Mouse (Mus musculus) lung, postnatal 10 days (tissue): ENCODE data around the gene Babam2.
A peak's percentile ranks its signal among the peaks of the same experiment; 100 is the strongest.

Experiments
- DNase-seq: peaks from one replicate; pipeline ENCODE4 v3.0.0; 2021

Babam2 gene

DNA sequence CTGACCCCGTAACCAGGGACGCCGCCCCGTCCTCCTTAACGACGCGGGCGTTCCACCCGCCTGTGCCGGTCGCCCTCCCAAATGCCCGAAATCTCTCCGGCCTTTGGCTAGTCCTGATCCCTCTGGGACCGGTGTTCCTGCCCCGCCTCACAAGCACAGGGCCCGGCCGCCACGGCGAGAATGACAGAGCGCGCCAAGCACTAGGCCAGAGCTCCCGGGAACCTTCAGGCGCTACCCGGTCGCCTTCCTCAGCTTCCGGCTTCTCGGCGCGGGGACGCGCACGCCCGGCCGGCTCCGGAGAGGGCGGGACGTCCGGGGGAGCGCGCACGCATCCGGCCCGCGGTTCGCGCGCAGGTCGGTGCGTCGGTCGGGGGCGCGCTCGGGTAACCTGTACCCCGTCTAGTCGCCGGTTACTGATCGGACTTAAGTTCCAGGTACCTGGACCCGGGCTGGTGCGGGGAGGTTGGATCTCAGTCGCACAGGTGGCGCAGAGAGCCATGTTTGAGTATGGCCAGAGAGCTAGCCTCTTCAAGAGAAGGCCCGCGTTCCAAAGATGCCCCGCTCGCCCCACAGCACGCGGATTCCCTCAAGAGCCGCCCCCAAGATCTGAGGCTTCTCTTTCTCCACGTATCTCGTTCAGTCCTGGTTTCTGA, at the start of gene Babam2:
Gene Babam2 (plus strand): TSS at position 41 of the 653 bp plus-strand sequence.
- DNase-seq: peak; percentile 94

DNA sequence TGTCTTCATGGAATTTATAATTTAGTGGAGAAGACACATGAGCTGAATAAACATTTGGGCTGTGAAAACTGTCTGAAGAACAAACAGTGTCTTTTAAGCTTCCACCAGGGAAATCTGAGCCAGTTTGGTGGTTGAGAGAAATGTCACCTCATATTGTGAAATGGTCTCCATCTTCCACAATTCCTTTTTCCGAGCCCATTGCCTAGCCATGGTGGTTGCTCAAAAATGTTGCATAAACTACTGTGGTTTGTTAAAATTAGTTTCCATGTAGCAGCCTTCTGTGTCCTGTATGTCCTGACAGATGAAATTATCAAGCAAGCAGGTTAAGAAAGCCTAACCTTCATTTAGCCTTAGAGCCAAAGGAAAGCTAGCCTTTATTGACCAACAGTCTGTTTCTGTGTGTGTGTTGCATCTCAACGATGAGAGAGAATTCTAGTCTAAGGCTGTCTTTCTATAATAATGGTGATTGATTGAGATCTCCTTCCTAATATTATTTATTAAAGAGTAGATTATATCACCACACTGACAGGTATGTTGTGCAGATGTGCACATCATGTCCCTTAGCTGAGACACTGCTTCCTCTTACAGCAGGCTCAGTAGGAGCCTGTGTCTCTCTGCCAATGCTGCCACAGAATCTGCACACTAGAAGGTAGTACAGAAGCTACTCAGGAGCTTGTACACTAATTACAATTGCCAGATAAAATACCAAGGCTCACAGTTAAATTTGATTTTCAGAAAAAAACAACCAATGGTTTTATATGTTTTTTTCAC, 46.8 kb upstream of the Babam2 start:
- no peak for DNase-seq

DNA sequence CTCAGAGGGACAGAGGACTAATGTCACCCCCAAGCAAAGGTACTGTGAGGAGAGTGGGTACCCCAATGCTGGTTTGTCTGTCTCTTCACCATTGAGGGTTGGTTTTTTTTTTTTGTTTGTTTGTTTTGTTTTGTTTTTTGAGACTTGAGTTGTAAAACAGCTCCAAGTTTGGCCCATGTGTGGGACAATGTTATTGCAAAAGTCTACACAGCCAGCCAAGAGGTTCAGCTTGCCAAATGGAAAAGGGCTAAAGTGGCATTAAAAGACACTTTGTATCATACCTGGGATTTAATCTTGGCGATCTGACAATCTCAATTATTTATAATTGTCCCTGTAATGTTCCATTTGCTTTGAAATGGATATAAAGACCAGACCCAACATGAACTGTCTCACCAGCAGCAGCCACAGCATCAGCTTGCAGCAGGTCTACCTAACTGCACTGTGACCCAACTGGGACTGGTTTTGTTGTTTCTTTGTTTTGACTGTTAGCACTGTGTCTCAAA, 41.7 kb upstream of the Babam2 start:
- DNase-seq: no peak

- DNase-seq: no peak
Measured at GRCm38 (mm10) chr5:31666176-31666575, 31.3 kb upstream of the Babam2 start.

- DNase-seq: no peak
Measured at GRCm38 (mm10) chr5:31668325-31668968, 29.0 kb upstream of the Babam2 start.

DNA sequence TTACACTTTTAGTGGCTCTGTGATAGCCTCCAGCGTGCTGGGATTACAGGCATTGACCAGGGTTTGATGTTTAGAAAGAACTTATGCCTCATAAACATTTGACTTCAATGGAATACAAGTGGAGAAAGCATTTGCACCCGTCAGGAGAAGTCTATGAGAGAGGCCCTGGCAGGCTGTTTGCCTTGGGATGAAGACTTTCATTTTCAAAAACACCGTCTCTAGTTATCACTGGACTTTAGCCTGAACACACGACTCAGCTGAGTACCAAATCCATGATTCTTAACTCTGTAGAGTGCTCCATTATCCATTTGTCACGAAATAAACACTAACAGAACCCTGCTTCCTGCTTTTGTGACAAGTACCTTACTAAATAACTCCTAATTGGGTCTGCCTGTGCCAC, 27.5 kb upstream of the Babam2 start:
- no peak for DNase-seq

- no peak for DNase-seq
Measured at GRCm38 (mm10) chr5:31671137-31671536, 26.3 kb upstream of the Babam2 start.

DNA sequence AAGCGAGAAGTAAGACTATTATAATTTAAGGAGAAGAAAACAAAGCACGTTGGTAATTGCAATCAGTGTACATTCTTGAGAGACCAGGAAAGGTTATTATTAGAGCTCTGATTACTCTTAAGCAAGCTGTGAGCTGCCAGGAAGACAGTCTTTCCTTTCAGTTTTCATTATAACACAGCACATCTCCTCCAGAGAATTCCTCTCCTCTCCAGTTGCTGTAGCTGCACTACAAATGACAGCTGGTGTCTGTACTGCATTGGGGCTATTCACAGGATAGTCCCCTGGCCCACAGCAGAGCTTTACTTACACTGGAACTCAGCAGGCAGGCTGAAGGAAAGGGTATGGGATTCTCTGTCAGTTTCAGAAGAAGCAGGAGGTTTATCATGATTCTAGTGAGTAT, 24.1 kb upstream of the Babam2 start:
- no peak for DNase-seq

DNA sequence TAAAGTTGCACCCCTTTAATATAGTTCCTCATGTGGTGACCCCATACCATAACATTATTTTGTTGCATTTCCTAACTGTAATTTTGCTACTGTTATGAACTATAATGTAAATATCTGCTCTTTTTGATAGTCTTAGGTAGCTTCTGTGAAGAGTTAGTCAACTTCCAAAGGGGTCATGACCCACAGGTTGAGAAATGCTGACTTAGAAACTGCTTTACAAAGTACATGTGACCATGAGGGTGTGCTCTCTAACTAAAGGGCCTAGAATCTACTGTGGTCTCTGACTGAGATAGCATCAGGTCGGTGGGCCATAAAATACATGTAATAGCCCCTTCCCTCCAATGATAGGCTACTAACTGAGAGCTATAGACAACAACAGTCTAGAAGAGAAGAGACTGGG, 19.5 kb upstream of the Babam2 start:
- DNase-seq: no peak

DNA sequence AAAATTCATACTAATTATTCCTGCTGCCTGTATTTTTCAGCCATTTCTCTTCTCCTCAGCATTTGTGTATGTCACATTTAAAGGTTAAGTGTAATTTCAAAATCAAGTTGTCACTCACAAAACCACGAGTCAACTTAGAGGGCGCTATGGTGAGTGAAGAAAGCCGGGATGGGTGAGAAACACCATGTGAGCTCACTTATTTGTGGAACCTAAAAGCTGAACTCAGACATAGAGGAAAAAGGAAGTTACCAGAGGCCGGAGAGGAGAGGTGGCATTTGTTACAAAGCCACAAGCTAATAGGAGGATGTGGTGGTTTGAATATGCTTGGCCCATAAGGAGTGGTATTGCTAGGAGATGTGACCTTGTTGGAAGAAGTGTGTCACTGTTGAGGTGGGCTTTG, 17.3 kb upstream of the Babam2 start:
- no peak for DNase-seq

GRCm38 (mm10) chr5:31682305-31682704, 15.2 kb upstream of the Babam2 start:
- DNase-seq: no peak

- DNase-seq: no peak
Measured at GRCm38 (mm10) chr5:31686040-31686439, 11.4 kb upstream of the Babam2 start.

DNA sequence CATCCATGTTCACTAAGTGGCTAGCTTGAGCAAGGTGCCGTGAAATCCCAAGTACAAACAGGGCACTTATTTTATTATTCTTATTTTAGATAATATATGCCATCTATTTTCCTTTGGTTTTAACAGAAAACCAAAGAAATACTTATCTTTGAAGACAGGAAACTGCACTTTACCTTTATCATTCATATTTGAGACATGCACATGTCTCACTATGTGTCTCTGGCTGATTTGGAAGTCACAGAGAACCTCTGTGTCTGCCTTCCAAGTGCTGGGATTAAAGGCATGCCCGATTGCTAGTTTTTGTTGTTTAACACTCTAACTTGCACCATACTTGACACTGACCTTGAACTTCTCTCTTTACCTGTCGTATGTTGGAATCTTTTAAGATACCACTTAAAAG, 9.5 kb upstream of the Babam2 start:
- no peak for DNase-seq

- DNase-seq: no peak
Measured at GRCm38 (mm10) chr5:31693191-31693590, 4.3 kb upstream of the Babam2 start.

GRCm38 (mm10) chr5:31696971-31697643, 377 bp upstream of the Babam2 start, which contains the start of gene Rbks:
Gene Rbks (minus strand): TSS chr5:31697627.
- no peak for DNase-seq

DNA sequence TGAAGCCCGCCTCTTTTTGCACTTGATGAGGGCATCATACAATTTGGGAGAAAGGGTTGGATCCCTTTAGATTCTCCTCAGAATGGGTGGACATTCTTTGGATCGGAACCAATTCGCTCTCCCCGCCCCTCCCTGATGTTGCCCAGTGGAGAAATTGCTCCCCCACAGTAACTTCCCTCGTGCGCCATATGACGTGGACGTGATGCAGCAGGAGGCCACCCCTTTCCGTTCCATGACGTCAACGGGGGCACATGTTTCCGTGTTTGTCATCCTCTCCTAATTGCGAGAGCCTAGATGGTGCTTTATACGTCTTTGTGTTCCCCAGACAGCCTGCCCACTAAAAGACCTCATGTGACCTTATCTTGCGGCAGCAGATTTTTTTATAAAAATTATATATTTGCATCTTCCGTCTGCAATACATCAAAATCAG, 828 bp downstream of the Babam2 start:
- DNase-seq: peak; percentile 92

DNA sequence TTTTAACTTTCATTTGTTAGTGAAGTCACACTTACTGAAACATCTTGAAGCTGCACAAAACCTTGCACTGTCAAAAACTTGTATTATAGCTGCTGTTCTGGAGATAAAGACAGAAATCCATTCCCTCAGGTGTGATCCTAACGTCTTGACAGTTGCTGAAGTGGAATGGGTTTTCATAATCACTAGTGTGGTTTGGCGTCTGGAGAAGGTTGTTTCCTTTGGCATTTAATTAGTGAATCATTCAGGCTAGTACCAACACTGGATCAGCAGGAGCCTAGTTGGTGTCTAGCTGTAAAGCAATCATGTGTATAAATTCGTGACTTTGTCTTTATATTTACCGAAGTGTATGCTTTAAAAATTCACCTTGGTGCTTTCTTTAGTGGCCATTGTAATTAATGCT, 1.4 kb downstream of the Babam2 start:
- DNase-seq: no peak

- no peak for DNase-seq
Measured at GRCm38 (mm10) chr5:31699397-31699796, 1.9 kb downstream of the Babam2 start.

DNA sequence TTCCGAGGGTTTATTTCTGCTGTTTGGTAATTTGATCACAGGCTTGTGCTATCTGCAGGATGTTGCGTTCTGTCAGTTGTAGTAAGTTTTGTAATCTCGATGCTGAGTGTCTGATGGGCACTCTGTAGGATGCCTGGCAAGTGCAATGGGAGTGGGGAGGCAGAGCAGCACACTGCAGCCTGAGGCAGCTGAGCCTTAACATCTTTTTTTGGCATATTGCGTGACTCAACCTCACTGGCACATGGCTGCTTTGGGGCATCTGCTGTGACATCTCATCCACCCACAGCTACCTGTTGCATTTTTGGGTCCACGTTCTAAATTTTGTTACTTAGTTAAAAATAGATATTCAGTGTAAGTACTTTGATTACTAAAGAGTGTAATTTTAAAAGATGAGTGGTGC, 7.5 kb downstream of the Babam2 start:
- DNase-seq: no peak

GRCm38 (mm10) chr5:31706826-31707225, 9.3 kb downstream of the Babam2 start:
- no peak for DNase-seq

DNA sequence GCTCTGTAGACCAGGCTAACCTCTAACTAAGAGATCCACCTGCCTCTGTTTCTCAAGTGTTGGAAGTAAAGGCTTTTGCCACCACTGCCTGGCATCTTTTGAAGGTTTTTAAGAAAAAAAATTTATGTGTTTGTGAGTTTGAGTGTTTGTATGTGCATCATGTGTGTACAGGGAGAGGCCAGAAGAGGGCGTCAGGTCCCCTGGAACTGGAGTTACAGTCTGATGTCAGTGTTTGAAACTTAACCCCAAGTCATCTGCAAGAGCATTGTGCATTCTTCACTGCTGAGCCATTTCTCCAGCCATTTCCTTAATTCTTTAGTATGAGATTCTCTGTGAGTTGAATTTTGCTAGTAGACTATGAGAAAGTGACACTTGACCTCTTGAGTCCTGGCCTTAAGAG, 11.9 kb downstream of the Babam2 start:
- DNase-seq: peak; percentile 19

- DNase-seq: no peak
Measured at GRCm38 (mm10) chr5:31713280-31713711, 15.8 kb downstream of the Babam2 start.

DNA sequence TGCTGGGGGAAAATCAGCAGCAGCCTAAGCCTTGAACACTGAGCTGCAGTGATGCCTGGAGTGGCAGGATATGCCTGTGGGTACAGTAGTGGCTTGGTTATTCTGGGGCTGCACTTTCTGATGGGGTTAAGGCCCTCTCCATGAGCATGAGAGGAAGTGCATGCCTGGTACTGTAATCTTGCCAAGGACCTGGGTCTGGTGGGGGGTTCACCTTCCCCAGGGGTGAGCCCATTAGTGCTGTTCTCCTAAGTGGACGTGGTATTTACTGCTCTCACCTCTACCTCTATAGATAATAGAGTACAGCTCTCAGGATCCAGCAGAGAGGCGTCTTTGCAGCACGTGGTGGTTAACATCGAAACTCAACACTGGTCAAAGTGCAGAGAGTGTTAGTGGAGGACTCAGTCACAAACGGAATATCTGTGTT, 16.4 kb downstream of the Babam2 start:
- no peak for DNase-seq
